Mouse (Mus musculus) hematopoietic multipotent progenitor cell, adult 10-12 weeks (in vitro differentiated cells): ENCODE data around the gene Cdkn1c. TPM values are rescaled to one million over a fixed set of nuclear protein-coding genes. Genes with fewer than 3 reads are reported as not detected.

Experiments
- polyA plus RNA-seq: library from polyadenylated mRNA; stranded (reverse); fragments of >175 nt; gene quantifications from 2 replicates; pipeline ENCODE4 v1.2.3, GENCODE M21; 2012; ENCODE audit warnings: low replicate concordance

Cdkn1c gene
- polyA plus RNA-seq: 1.7 and 2.8 TPM in 2 replicates

GRCm38 (mm10) chr7:143460874-143461273 is at the start of gene Cdkn1c:
TSS of gene Cdkn1c (minus strand) at chr7:143461050.

GRCm38 (mm10) chr7:143502418-143503200 is 41.8 kb upstream of the Cdkn1c start, which contains the start of gene Phlda2:
TSS of gene Phlda2 (minus strand) at chr7:143503150.

GRCm38 (mm10) chr7:143473347-143474101 is 12.7 kb upstream of the Cdkn1c start, which contains the start of gene Slc22a18:
TSS of gene Slc22a18 (plus strand) at chr7:143473736.

Other genes starting within 250 kb of the Cdkn1c start
- gene Slc22a18, start 12.7 kb upstream of the Cdkn1c start, polyA plus RNA-seq: 0.99 TPM in 1 of 2 replicates, not detected in the other
- 0.79 TPM in 1 of 2 replicates, not detected in the other for gene Phlda2, start 42.1 kb upstream of the Cdkn1c start, polyA plus RNA-seq
- gene Nap1l4, start 88.1 kb upstream of the Cdkn1c start, polyA plus RNA-seq: 41.2 and 62.2 TPM in 2 replicates
- gene Cars, start 139.0 kb upstream of the Cdkn1c start, polyA plus RNA-seq: 10.6 and 28.2 TPM in 2 replicates
- 0.96 and 1.4 TPM in 2 replicates for gene Tnfrsf26, start 167.7 kb upstream of the Cdkn1c start, polyA plus RNA-seq
- 0.80 and 2.9 TPM in 2 replicates for gene Tnfrsf22, start 188.6 kb upstream of the Cdkn1c start, polyA plus RNA-seq
- 0.19 and 0.52 TPM in 2 replicates for gene Tnfrsf23, start 224.8 kb upstream of the Cdkn1c start, polyA plus RNA-seq